Mouse (Mus musculus): ENCODE measurements around the gene Chit1.

GRCm38 (mm10) chr1:134182025-134182424, 71.0 kb downstream of the Chit1 start, which contains the start of gene Chil1:
- TF ChIP-seq GATA1 (IDR thresholded peaks at IDR 0.05; ENCODE audit: low read length) (no peak), TAL1 (IDR thresholded peaks at IDR 0.05; ENCODE audit: low read length) (no peak)
